Mouse (Mus musculus): ENCODE results near the gene Bcl2l1.
A peak's percentile ranks its signal among the peaks of the same experiment; 100 is the strongest.

GRCm38 (mm10) chr2:152821023-152821422, 10.5 kb downstream of the Bcl2l1 start:
- no peak for TF ChIP-seq CTCF (IDR thresholded peaks at IDR 0.05; ENCODE audit: extremely low read depth, insufficient read depth, low read length)
- 0 out of 2 replicates have a peak, but pooled peaks have one; percentile 12 for TF ChIP-seq POLR2A (IDR thresholded peaks at IDR 0.05; ENCODE audit: extremely low read depth, insufficient read depth, low read length)
